Mouse (Mus musculus): ENCODE measurements at regions not wholly inside any gene's neighbourhood (a gene's known extent, or its start where the extent isn't known, plus 50 kb on each side); places are given as distances from the start of the nearest gene placed in this dataset.

DNA sequence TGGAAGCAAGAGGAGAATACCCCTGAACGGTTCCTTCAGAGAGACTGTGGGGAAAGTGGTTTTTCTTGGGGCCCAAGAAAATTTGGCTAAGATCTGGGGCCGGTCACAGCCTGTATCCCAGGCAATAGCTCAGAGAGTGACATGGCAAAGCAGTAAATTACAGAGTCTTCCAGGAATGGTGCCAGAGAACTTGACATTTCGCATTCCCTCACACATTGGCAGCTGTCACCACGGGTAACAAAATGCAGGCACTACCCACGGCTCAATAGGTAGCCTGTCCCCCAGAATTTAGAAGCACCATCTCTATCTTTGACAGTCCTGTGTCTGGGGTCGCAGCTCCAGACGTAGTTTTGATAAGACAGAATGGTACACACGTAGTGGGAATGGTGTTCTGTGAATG lies 260.3 kb downstream of the Tshz3 start:
- Histone ChIP-seq H3K36me3 (ENCODE audit: control insufficient read depth, insufficient read depth, low read length) (no peaks in the 10 kb centered on the region), H3K9me3 (replicated peaks; ENCODE audit: control insufficient read depth, low read length, poor library complexity, severe bottlenecking) (peaks cover 4% of the 10 kb centered on the region; the same call in 1 of the 2 replicates), H3K4me2 (ENCODE audit: low read length) (no peak overlapping the region), H3K27me3 (ENCODE audit: control insufficient read depth, insufficient read depth, low read depth, low read length) (no peaks in the 10 kb centered on the region), H3K4me3 (ENCODE audit: low read depth, low read length) (no peak overlapping the region), H3K4me1 (ENCODE audit: control insufficient read depth, insufficient read depth, low read length) (no peaks in the 10 kb centered on the region), H3K9ac (ENCODE audit: low read depth, low read length) (no peak overlapping the region), H3K27ac (ENCODE audit: low read length) (no peak overlapping the region)
- ATAC-seq: no peak
- 70% methylated on average over 8 of the region's 8 CpGs for WGBS

DNA sequence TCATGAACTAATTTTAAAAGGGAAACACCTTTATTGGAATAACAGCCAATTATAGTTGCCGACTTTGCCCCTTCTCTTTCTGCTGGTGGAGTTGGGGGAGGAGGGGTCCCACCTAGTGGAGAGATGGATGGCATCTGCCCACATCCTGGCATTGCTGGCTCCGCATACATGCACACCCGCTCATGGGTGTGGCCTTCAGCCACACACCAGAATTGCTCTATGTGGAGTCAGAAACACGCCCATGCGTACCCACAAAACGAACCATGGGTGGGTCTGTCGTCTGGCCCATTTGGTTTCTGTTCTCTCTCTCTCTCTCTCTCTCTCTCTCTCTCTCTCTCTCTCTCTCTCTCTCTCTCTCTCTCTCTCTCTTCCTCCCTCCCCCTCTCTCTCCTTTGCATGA lies 273.9 kb downstream of the Tshz3 start:
- Histone ChIP-seq H3K27ac (ENCODE audit: low read length) (no peak overlapping the region), H3K27me3 (ENCODE audit: control insufficient read depth, insufficient read depth, low read depth, low read length) (no peaks in the 10 kb centered on the region), H3K9ac (ENCODE audit: low read depth, low read length) (no peak overlapping the region), H3K4me1 (ENCODE audit: control insufficient read depth, insufficient read depth, low read length) (no peaks in the 10 kb centered on the region; the same call in 1 of the 2 replicates), H3K36me3 (ENCODE audit: control insufficient read depth, insufficient read depth, low read length) (no peaks in the 10 kb centered on the region), H3K9me3 (replicated peaks; ENCODE audit: control insufficient read depth, low read length, poor library complexity, severe bottlenecking) (no peaks in the 10 kb centered on the region), H3K4me2 (ENCODE audit: low read length) (no peak overlapping the region), H3K4me3 (ENCODE audit: low read depth, low read length) (no peak overlapping the region)
- 84% methylated on average over 7 of the region's 7 CpGs for WGBS
- ATAC-seq: no peak

DNA sequence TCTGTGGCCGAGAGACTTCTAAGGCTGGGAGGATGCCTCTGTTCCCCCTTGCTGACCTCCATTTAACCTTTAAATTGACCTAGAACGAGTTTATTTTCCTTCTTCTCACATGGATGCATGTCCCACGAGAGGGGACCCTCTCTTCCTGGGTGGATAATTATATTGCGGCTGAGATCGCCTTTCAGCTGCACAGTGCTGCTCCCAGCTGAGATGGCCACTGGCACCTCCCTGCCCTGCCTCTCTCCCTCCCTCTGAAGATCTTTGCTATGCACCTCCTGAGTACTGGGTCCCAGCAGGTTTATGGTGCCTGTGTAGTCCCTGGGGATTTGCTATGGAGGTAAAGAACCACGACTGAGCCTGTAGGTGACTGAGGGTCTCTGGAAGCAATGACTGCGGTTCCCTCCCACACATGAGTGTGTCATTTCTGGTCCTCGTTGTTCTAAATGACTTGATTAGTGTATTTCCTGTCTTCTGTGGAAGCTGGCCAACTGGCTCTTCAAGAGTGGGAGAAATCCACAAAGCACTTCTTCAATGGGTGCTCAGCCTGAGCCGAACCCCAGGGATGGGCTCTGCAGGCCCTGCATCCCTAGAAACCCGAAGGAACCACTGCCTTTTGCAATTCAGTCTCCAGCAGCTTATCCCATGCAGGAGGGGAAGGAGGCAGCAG lies 275.9 kb downstream of the Tshz3 start:
- no peaks in the 10 kb centered on the region for H3K36me3 ChIP-seq (ENCODE audit: control insufficient read depth, insufficient read depth, low read length)
- H3K9me3 ChIP-seq (replicated peaks; ENCODE audit: control insufficient read depth, low read length, poor library complexity, severe bottlenecking): no peaks in the 10 kb centered on the region
- H3K4me3 ChIP-seq (ENCODE audit: low read depth, low read length): no peak overlapping the region
- no peak overlapping the region for H3K27ac ChIP-seq (ENCODE audit: low read length)
- ATAC-seq: no peak
- WGBS: 46% methylated on average over 10 of the region's 10 CpGs
- no peak overlapping the region for H3K9ac ChIP-seq (ENCODE audit: low read depth, low read length)
- H3K4me1 ChIP-seq (ENCODE audit: control insufficient read depth, insufficient read depth, low read length): no peaks in the 10 kb centered on the region
- no peaks in the 10 kb centered on the region for H3K27me3 ChIP-seq (ENCODE audit: control insufficient read depth, insufficient read depth, low read depth, low read length)
- H3K4me2 ChIP-seq (ENCODE audit: low read length): no peak overlapping the region

DNA sequence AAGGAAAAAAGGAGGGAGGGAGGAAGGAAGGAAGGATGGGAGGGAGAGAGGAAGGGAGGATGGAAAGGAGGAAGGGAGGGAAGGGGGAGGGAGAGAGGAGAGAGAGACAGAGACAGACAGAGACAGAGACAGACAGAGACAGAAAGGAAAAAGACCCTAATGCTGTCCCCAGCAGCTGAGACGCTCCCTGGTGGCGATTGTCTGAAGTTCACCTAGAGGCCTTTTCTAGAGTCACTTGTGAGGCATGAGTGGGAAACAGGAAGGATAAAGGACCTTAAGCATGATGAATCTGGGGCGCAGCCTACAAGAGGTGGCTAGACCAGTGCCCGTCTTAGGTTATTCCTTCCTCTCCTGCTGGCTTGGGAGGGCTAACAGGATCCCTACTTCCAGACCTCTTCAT lies 276.7 kb downstream of the Tshz3 start:
- 44% methylated on average over 4 of the region's 4 CpGs for WGBS
- no peak overlapping the region for H3K27ac ChIP-seq (ENCODE audit: low read length)
- H3K27me3 ChIP-seq (ENCODE audit: control insufficient read depth, insufficient read depth, low read depth, low read length): no peaks in the 10 kb centered on the region
- H3K9ac ChIP-seq (ENCODE audit: low read depth, low read length): no peak overlapping the region
- H3K9me3 ChIP-seq (replicated peaks; ENCODE audit: control insufficient read depth, low read length, poor library complexity, severe bottlenecking): no peaks in the 10 kb centered on the region
- no peak overlapping the region for H3K4me2 ChIP-seq (ENCODE audit: low read length)
- no peaks in the 10 kb centered on the region for H3K4me1 ChIP-seq (ENCODE audit: control insufficient read depth, insufficient read depth, low read length)
- no peak overlapping the region for H3K4me3 ChIP-seq (ENCODE audit: low read depth, low read length)
- no peaks in the 10 kb centered on the region for H3K36me3 ChIP-seq (ENCODE audit: control insufficient read depth, insufficient read depth, low read length)
- ATAC-seq: no peak

DNA sequence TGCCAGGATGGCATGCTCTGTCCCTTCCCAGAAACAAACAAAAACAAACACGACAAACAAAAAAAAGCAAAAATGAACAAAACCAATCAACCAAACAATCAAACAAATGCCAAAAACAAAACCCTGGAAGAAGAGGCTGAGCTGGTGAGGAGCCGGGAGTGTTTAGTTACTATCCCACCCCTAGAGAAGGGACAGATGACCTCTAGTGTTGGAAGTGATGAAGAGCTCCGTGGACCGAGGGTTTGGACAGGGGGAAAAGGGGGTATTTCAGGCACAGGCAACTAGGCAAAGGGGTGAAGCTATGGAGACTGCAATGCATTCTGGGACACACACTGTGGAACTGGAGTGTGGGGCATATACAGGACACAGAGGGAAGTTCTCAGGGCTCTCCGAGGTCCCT lies 277.6 kb downstream of the Tshz3 start:
- H3K4me3 ChIP-seq (ENCODE audit: low read depth, low read length): no peak overlapping the region
- ATAC-seq: no peak
- no peak overlapping the region for H3K9ac ChIP-seq (ENCODE audit: low read depth, low read length)
- H3K4me2 ChIP-seq (ENCODE audit: low read length): no peak overlapping the region
- H3K27ac ChIP-seq (ENCODE audit: low read length): no peak overlapping the region
- no peaks in the 10 kb centered on the region for H3K27me3 ChIP-seq (ENCODE audit: control insufficient read depth, insufficient read depth, low read depth, low read length)
- no peaks in the 10 kb centered on the region for H3K4me1 ChIP-seq (ENCODE audit: control insufficient read depth, insufficient read depth, low read length)
- WGBS: 23% methylated on average over 5 of the region's 5 CpGs
- no peaks in the 10 kb centered on the region for H3K36me3 ChIP-seq (ENCODE audit: control insufficient read depth, insufficient read depth, low read length)
- H3K9me3 ChIP-seq (replicated peaks; ENCODE audit: control insufficient read depth, low read length, poor library complexity, severe bottlenecking): no peaks in the 10 kb centered on the region

DNA sequence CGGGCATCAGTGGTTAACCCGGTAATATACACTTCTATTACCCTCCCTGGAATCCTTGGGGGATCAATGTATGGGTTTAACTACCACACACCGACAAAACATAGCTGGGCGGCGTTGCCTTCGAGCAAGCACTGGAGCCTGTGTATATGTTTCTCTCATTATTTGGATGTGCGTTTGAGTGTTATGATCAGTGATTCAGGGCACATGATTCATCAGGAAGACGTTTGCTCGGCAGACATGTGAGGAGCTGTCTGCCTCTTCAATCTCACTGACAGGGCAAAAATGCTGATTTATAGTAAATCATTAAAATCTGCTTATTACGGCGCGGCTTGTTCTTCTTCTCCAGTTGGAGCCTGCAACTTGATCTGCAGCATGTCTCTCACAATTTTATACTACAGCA lies 279.9 kb downstream of the Tshz3 start:
- 62% methylated on average over 12 of the region's 12 CpGs for WGBS
- Histone ChIP-seq H3K4me1 (ENCODE audit: control insufficient read depth, insufficient read depth, low read length) (no peaks in the 10 kb centered on the region), H3K27ac (ENCODE audit: low read length) (no peak overlapping the region), H3K36me3 (ENCODE audit: control insufficient read depth, insufficient read depth, low read length) (no peaks in the 10 kb centered on the region), H3K4me2 (ENCODE audit: low read length) (no peak overlapping the region), H3K4me3 (ENCODE audit: low read depth, low read length) (no peak overlapping the region), H3K27me3 (ENCODE audit: control insufficient read depth, insufficient read depth, low read depth, low read length) (no peaks in the 10 kb centered on the region), H3K9ac (ENCODE audit: low read depth, low read length) (no peak overlapping the region), H3K9me3 (replicated peaks; ENCODE audit: control insufficient read depth, low read length, poor library complexity, severe bottlenecking) (no peaks in the 10 kb centered on the region)
- ATAC-seq: peak; percentile 16; the same call in 1 of the 2 replicates

DNA sequence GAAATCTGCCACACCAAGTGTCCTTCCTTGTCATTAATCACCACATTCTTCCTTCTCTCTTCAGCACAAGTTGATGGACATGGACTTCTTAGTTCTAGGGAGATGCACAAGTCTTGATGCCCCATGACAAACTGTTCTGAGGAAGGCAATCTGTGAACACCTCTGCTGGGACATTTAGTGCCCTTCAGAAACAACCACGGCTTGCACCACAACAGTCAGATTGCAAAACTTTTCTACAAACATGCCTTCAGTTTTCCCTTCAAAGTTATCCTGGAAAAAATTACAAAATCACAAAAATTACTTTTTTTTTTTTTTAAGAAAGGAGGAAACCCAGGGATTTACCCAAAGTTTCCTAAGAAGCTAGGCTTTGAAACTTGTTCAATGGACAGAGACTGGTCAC lies 291.5 kb downstream of the Tshz3 start:
- H3K27ac ChIP-seq (ENCODE audit: low read length): no peak overlapping the region
- H3K9me3 ChIP-seq (replicated peaks; ENCODE audit: control insufficient read depth, low read length, poor library complexity, severe bottlenecking): no peaks in the 10 kb centered on the region
- WGBS: 84% methylated on average over 1 of the region's 1 CpGs
- no peak overlapping the region for H3K4me2 ChIP-seq (ENCODE audit: low read length)
- H3K27me3 ChIP-seq (ENCODE audit: control insufficient read depth, insufficient read depth, low read depth, low read length): no peaks in the 10 kb centered on the region
- H3K9ac ChIP-seq (ENCODE audit: low read depth, low read length): no peak overlapping the region
- H3K4me3 ChIP-seq (ENCODE audit: low read depth, low read length): no peak overlapping the region
- no peaks in the 10 kb centered on the region for H3K36me3 ChIP-seq (ENCODE audit: control insufficient read depth, insufficient read depth, low read length)
- ATAC-seq: no peak
- H3K4me1 ChIP-seq (ENCODE audit: control insufficient read depth, insufficient read depth, low read length): no peaks in the 10 kb centered on the region

DNA sequence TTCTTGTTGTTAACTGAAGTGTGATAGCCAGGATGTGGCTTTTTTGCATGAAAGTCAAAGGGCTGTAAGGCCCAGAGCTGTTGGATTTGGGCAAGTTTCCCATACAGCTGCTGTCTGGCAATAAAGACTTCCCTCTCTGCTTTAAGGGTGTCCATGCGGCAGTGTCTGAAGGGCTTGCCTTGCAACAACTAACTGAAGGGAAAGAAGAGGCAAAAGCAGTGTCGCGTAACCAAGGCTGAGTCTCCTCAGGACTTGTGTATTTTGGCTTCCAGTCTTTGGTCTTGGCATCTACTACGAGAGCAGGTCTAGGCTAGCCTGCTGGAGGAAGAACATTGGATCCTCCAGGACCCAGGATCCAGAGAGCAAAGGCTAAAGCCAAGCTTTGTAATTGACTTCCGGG lies 306.7 kb downstream of the Tshz3 start:
- H3K4me2 ChIP-seq (ENCODE audit: low read length): no peak overlapping the region
- no peak for ATAC-seq
- no peak overlapping the region for H3K4me3 ChIP-seq (ENCODE audit: low read depth, low read length)
- H3K36me3 ChIP-seq (ENCODE audit: control insufficient read depth, insufficient read depth, low read length): no peaks in the 10 kb centered on the region
- no peaks in the 10 kb centered on the region for H3K9me3 ChIP-seq (replicated peaks; ENCODE audit: control insufficient read depth, low read length, poor library complexity, severe bottlenecking)
- H3K9ac ChIP-seq (ENCODE audit: low read depth, low read length): no peak overlapping the region
- no peak overlapping the region for H3K27ac ChIP-seq (ENCODE audit: low read length)
- no peaks in the 10 kb centered on the region for H3K27me3 ChIP-seq (ENCODE audit: control insufficient read depth, insufficient read depth, low read depth, low read length)
- 90% methylated on average over 5 of the region's 5 CpGs for WGBS
- H3K4me1 ChIP-seq (ENCODE audit: control insufficient read depth, insufficient read depth, low read length): no peaks in the 10 kb centered on the region

DNA sequence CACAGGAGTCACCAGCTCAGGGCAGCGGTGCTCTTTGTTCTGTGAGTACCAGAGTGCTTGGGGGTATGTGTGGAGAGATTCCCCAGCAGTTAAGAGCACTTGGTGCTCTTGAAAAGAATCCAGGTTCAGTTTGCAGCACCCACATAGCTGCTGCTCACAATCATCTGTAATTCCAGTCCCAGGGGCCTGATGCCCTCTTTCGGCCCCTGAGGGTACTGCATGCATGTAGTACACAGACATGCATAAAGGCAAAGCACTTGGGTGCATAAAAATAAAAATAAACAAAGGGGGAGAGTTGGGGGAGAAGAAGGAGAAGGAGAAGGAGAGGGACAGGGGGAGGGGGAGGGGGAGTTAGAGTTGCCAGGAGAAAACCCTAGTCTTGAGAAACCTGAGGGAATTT lies 307.8 kb downstream of the Tshz3 start:
- 96% methylated on average over 2 of the region's 2 CpGs for WGBS
- Histone ChIP-seq H3K4me3 (ENCODE audit: low read depth, low read length) (no peak overlapping the region), H3K27me3 (ENCODE audit: control insufficient read depth, insufficient read depth, low read depth, low read length) (no peaks in the 10 kb centered on the region), H3K36me3 (ENCODE audit: control insufficient read depth, insufficient read depth, low read length) (no peaks in the 10 kb centered on the region), H3K27ac (ENCODE audit: low read length) (no peak overlapping the region), H3K4me1 (ENCODE audit: control insufficient read depth, insufficient read depth, low read length) (no peaks in the 10 kb centered on the region), H3K4me2 (ENCODE audit: low read length) (no peak overlapping the region), H3K9me3 (replicated peaks; ENCODE audit: control insufficient read depth, low read length, poor library complexity, severe bottlenecking) (no peaks in the 10 kb centered on the region), H3K9ac (ENCODE audit: low read depth, low read length) (no peak overlapping the region)
- ATAC-seq: no peak
